Comparison of ENCODE assay signal across 8 mouse cellular contexts in the genomic region with DNA sequence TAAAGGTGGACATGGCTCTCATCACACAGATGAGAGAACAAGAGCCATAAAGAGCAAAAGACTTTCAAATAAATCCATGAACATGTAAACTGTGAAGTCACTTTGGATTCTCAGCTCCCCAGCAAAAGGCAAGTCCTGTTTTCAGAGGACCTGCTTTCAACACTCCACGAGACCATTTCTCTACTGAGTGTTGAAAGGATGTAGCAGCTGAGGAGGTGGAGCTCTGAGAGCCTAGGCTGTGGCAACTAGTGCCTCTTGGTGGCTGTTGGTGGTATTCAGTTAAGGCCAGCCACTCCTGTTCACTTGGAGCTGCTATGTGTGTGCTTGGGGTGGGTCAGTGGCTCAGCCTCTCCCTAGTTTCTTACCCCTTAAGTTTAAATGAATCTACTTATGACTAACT. TPM values are rescaled to one million over a fixed set of nuclear protein-coding genes. Genes with fewer than 3 reads are reported as not detected.
A peak's percentile ranks its signal among the peaks of the same experiment; 100 is the strongest.
DNase-seq lines count a peak whose midpoint lies in the region; ATAC-seq and TF ChIP-seq lines count a peak whose summit lies in the region.

No protein-coding gene starts in this region.

- H3K9me3 ChIP-seq in ES-Bruce4 (replicated peaks; ENCODE audit: control insufficient read depth, insufficient read depth, low read length, poor library complexity, severe bottlenecking), result no peaks in the 10 kb centered on the region
- no peaks in the 10 kb centered on the region for H3K9me3 ChIP-seq in erythroblast, embryonic 14.5 days (ENCODE audit: control insufficient read depth, low read length)
- H3K9me3 ChIP-seq in limb, embryonic 13.5 days, result no peaks in the 10 kb centered on the region

- H3K4me3 ChIP-seq in ES-Bruce4 (ENCODE audit: low read depth, low read length), result no peak overlapping the region
- peak overlapping the region; percentile 100 for H3K4me3 ChIP-seq in erythroblast, embryonic 14.5 days (replicated peaks)
- peak overlapping the region; percentile 62 for H3K4me3 ChIP-seq in limb, embryonic 13.5 days

- peak; percentile 39 for TF ChIP-seq CTCF in ES-Bruce4 (IDR thresholded peaks at IDR 0.05; ENCODE audit: low read depth, low read length)

- DNase-seq in heart, adult 11 months, result peak; percentile 85
- no peak for DNase-seq in heart, postnatal 10 days
- DNase-seq in retina, embryonic 14.5 days (ENCODE audit: low spot score), result peak; percentile 52
- no peak for DNase-seq in left cerebral cortex, adult 8-10 months (ENCODE audit: low spot score in 2 of 2)
- no peak for DNase-seq in kidney, adult 8-10 months

- no peaks in the 10 kb centered on the region for H3K4me1 ChIP-seq in ES-Bruce4 (ENCODE audit: control insufficient read depth, insufficient read depth, low read length)
- peaks cover 37% of the 10 kb centered on the region for H3K4me1 ChIP-seq in erythroblast, embryonic 14.5 days (ENCODE audit: control insufficient read depth)
- peaks cover 19% of the 10 kb centered on the region for H3K4me1 ChIP-seq in limb, embryonic 13.5 days

- no peak overlapping the region for H3K27ac ChIP-seq in ES-Bruce4 (ENCODE audit: insufficient read depth, low read length)
- no peak overlapping the region for H3K27ac ChIP-seq in limb, embryonic 13.5 days

- TF ChIP-seq EP300 in ES-Bruce4 (IDR thresholded peaks at IDR 0.05; ENCODE audit: insufficient read depth, low read depth, low read length), result no peak

- peak overlapping the region; percentile 85 for H3K9ac ChIP-seq in ES-Bruce4 (ENCODE audit: low read depth, poor library complexity, severe bottlenecking)
- H3K9ac ChIP-seq in limb, embryonic 13.5 days, result peak overlapping the region; percentile 67

- peak overlapping the region; percentile 91 for H3K4me2 ChIP-seq in limb, embryonic 13.5 days (replicated peaks)

- ATAC-seq in limb, embryonic 13.5 days (ENCODE audit: low FRiP score, low read depth), result no peak

- no peak for TF ChIP-seq POLR2A in ES-Bruce4 (IDR thresholded peaks at IDR 0.05; ENCODE audit: insufficient read depth, low read length)

- H3K27me3 ChIP-seq in ES-Bruce4 (ENCODE audit: control insufficient read depth, insufficient read depth, low read length, poor library complexity, severe bottlenecking), result no peaks in the 10 kb centered on the region
- peaks cover 3% of the 10 kb centered on the region for H3K27me3 ChIP-seq in erythroblast, embryonic 14.5 days (ENCODE audit: control insufficient read depth)
- no peaks in the 10 kb centered on the region for H3K27me3 ChIP-seq in limb, embryonic 13.5 days

- intact Hi-C loops in heart, postnatal 10 days (cut with DNase I), result loop anchor here (5.0 kb wide), 1 partner anchor 41 kb away; the partner anchor contains the start of gene Samd1

- peaks cover 9% of the 10 kb centered on the region for H3K36me3 ChIP-seq in ES-Bruce4 (ENCODE audit: control insufficient read depth, insufficient read depth, low read length, poor library complexity, severe bottlenecking)
- H3K36me3 ChIP-seq in erythroblast, embryonic 14.5 days (ENCODE audit: control insufficient read depth), result peaks cover 42% of the 10 kb centered on the region
- no peaks in the 10 kb centered on the region for H3K36me3 ChIP-seq in limb, embryonic 13.5 days

- 27% methylated on average over 1 of the region's 1 CpGs for WGBS in limb, embryonic 13.5 days

RNA-seq across cellular contexts. Expression of gene Asf1b, which starts 1.5 kb away (rescaled TPM):
- 1 to 10 TPM; 7.6 to 7.8 TPM for total RNA-seq in heart, postnatal 10 days (2021)
- polyA plus RNA-seq in ES-Bruce4 (2011; ENCODE audit: insufficient read depth, insufficient read length, low read depth, missing spikeins), result 26.3 and 29.3 TPM in 2 replicates
- polyA plus RNA-seq in erythroblast, embryonic 14.5 days (2012), result 56.4 and 58.6 TPM in 2 replicates
- polyA plus RNA-seq in limb, embryonic 13.5 days (2015; fragmentation: Nextera tagmentation; extraction: Ambion mirVana), result 51.4 and 52.9 TPM in 2 replicates
- total RNA-seq in left cerebral cortex, adult 8-10 months (2022), result 1 to 10 TPM in 3 of 4 experiments, under 1 TPM in 1; 0.83 to 1.1 (median 1.0) TPM

RNA-seq across cellular contexts. Expression of gene Gm10644, which starts 1.8 kb away (rescaled TPM):
- under 1 TPM; 0.20 to 0.22 TPM for total RNA-seq in heart, postnatal 10 days (2021)
- 0.47 and 0.78 TPM in 2 replicates for polyA plus RNA-seq in ES-Bruce4 (2011; ENCODE audit: insufficient read depth, insufficient read length, low read depth, missing spikeins)
- not detected in 2 replicates for polyA plus RNA-seq in erythroblast, embryonic 14.5 days (2012)
- polyA plus RNA-seq in limb, embryonic 13.5 days (2015; fragmentation: Nextera tagmentation; extraction: Ambion mirVana), result 0.40 and 0.43 TPM in 2 replicates
- total RNA-seq in left cerebral cortex, adult 8-10 months (2022), result under 1 TPM; 0.26 to 0.76 (median 0.34) TPM

RNA-seq across cellular contexts. Expression of gene Prkaca, which starts 16.0 kb away (rescaled TPM):
- 100 to 1,000 TPM; 398 to 429 TPM for total RNA-seq in heart, postnatal 10 days (2021)
- 51.8 and 54.1 TPM in 2 replicates for polyA plus RNA-seq in ES-Bruce4 (2011; ENCODE audit: insufficient read depth, insufficient read length, low read depth, missing spikeins)
- 2.3 and 2.7 TPM in 2 replicates for polyA plus RNA-seq in erythroblast, embryonic 14.5 days (2012)
- 169 and 174 TPM in 2 replicates for polyA plus RNA-seq in limb, embryonic 13.5 days (2015; fragmentation: Nextera tagmentation; extraction: Ambion mirVana)
- total RNA-seq in left cerebral cortex, adult 8-10 months (2022), result 100 to 1,000 TPM; 247 to 270 (median 264) TPM

RNA-seq across cellular contexts. Expression of gene Samd1, which starts 40.7 kb away (rescaled TPM):
- 10 to 100 TPM; 30.6 to 39.0 TPM for total RNA-seq in heart, postnatal 10 days (2021)
- 79.7 and 95.7 TPM in 2 replicates for polyA plus RNA-seq in ES-Bruce4 (2011; ENCODE audit: insufficient read depth, insufficient read length, low read depth, missing spikeins)
- polyA plus RNA-seq in erythroblast, embryonic 14.5 days (2012), result 37.5 and 42.8 TPM in 2 replicates
- 12.3 and 12.4 TPM in 2 replicates for polyA plus RNA-seq in limb, embryonic 13.5 days (2015; fragmentation: Nextera tagmentation; extraction: Ambion mirVana)
- total RNA-seq in left cerebral cortex, adult 8-10 months (2022), result 10 to 100 TPM; 43.5 to 53.7 (median 46.3) TPM

RNA-seq across cellular contexts. Expression of gene 1700067K01Rik, which starts 44.5 kb away (rescaled TPM):
- not detected for total RNA-seq in heart, postnatal 10 days (2021)
- polyA plus RNA-seq in ES-Bruce4 (2011; ENCODE audit: insufficient read depth, insufficient read length, low read depth, missing spikeins), result 1.5 and 2.4 TPM in 2 replicates
- polyA plus RNA-seq in erythroblast, embryonic 14.5 days (2012), result 0.34 and 0.71 TPM in 2 replicates
- 1.3 and 1.4 TPM in 2 replicates for polyA plus RNA-seq in limb, embryonic 13.5 days (2015; fragmentation: Nextera tagmentation; extraction: Ambion mirVana)
- total RNA-seq in left cerebral cortex, adult 8-10 months (2022), result under 1 TPM; 0.34 to 0.77 (median 0.48) TPM

Comparison
In these comparisons a context has a peak if more than half of its experiments do, and no peak if none do; other contexts are left out.
1. DNase-seq: peak in heart, adult 11 months (single experiment) and retina, embryonic 14.5 days (single experiment); none in heart, postnatal 10 days (0 of 2), left cerebral cortex, adult 8-10 months (0 of 2) and kidney, adult 8-10 months (0 of 2).
2. RNA of gene Prkaca, which starts 16.0 kb away (polyA plus RNA-seq): 169 to 174 TPM in limb, embryonic 13.5 days and 51.8 to 54.1 TPM in ES-Bruce4; 2.3 to 2.7 TPM in erythroblast, embryonic 14.5 days; every median in the first group is over 10 times any median in the second.